Mouse (Mus musculus): Measurements from ENCODE around the gene P2ry4. TPM values are rescaled to one million over a fixed set of nuclear protein-coding genes. Genes with fewer than 3 reads are reported as not detected.

The P2ry4 gene
- 0.09 TPM in 1 of 2 replicates, not detected in the other for polyA plus RNA-seq (2015; fragmentation: Nextera tagmentation; extraction: Ambion mirVana)

GRCm38 (mm10) chrX:100594791-100595190 is at the start of gene P2ry4:
Gene P2ry4, minus strand, starts transcription at chrX:100594869.
- 55% methylated on average over 4 of the region's 4 CpGs for WGBS
- Histone ChIP-seq H3K4me2 (no peak within 1 kb of the TSS), H3K4me1 (no peaks in the 10 kb centered on the region), H3K27me3 (replicated peaks) (0 out of 2 replicates have a peak, but pooled peaks cover 3% of the 10 kb centered on the region), H3K9ac (no peak within 1 kb of the TSS), H3K36me3 (no peaks in the 10 kb centered on the region), H3K27ac (no peak within 1 kb of the TSS), H3K4me3 (replicated peaks) (no peak within 1 kb of the TSS), H3K9me3 (no peaks in the 10 kb centered on the region)
- ATAC-seq (ENCODE audit: insufficient read depth, low FRiP score, low read depth), result no peak

GRCm38 (mm10) chrX:100638477-100638876 is 43.8 kb upstream of the P2ry4 start:
- ATAC-seq (ENCODE audit: insufficient read depth, low FRiP score, low read depth), result no peak
- Histone ChIP-seq H3K4me2 (no peak overlapping the region), H3K9me3 (no peaks in the 10 kb centered on the region), H3K27me3 (replicated peaks) (no peaks in the 10 kb centered on the region), H3K9ac (no peak overlapping the region), H3K4me1 (no peaks in the 10 kb centered on the region), H3K4me3 (replicated peaks) (no peak overlapping the region), H3K27ac (no peak overlapping the region), H3K36me3 (0 out of 2 replicates have a peak, but pooled peaks cover 3% of the 10 kb centered on the region)
- WGBS, result 92% methylated on average over 8 of the region's 8 CpGs

GRCm38 (mm10) chrX:100629076-100629475 is 34.4 kb upstream of the P2ry4 start:
- Histone ChIP-seq H3K9me3 (no peaks in the 10 kb centered on the region), H3K4me2 (no peak overlapping the region), H3K27ac (no peak overlapping the region), H3K9ac (no peak overlapping the region), H3K4me1 (no peaks in the 10 kb centered on the region), H3K27me3 (replicated peaks) (no peaks in the 10 kb centered on the region), H3K4me3 (replicated peaks) (no peak overlapping the region), H3K36me3 (no peaks in the 10 kb centered on the region)
- ATAC-seq (ENCODE audit: insufficient read depth, low FRiP score, low read depth), result no peak
- WGBS, result 92% methylated on average over 2 of the region's 2 CpGs

- WGBS, result 15% methylated on average over 62 of the region's 62 CpGs
- peak; percentile 99 for ATAC-seq (ENCODE audit: insufficient read depth, low FRiP score, low read depth)
- H3K9ac ChIP-seq, result peak within 1 kb of the TSS; percentile 37; the same call in 1 of the 2 replicates
- H3K27me3 ChIP-seq (replicated peaks), result no peaks in the 10 kb centered on the region
- H3K27ac ChIP-seq, result peak within 1 kb of the TSS; percentile 77
- peak within 1 kb of the TSS; percentile 80 for H3K4me2 ChIP-seq
- H3K9me3 ChIP-seq, result no peaks in the 10 kb centered on the region
- H3K36me3 ChIP-seq, result no peaks in the 10 kb centered on the region
- H3K4me3 ChIP-seq (replicated peaks), result peak within 1 kb of the TSS; percentile 56
- no peaks in the 10 kb centered on the region for H3K4me1 ChIP-seq
These were observed 31.4 kb upstream of the P2ry4 start, which contains the start of gene Pdzd11 for GRCm38 (mm10) chrX:100625802-100626793. Gene Pdzd11, minus strand, starts transcription at chrX:100626568.

- peak within 1 kb of the TSS; percentile 80 for H3K4me2 ChIP-seq
- no peaks in the 10 kb centered on the region for H3K36me3 ChIP-seq
- no peaks in the 10 kb centered on the region for H3K9me3 ChIP-seq
- H3K4me1 ChIP-seq, result no peaks in the 10 kb centered on the region
- no peaks in the 10 kb centered on the region for H3K27me3 ChIP-seq (replicated peaks)
- H3K9ac ChIP-seq, result peak within 1 kb of the TSS; percentile 37; the same call in 1 of the 2 replicates
- WGBS, result 14% methylated on average over 3 of the region's 3 CpGs
- H3K4me3 ChIP-seq (replicated peaks), result peak within 1 kb of the TSS; percentile 56
- ATAC-seq (ENCODE audit: insufficient read depth, low FRiP score, low read depth), result no peak
- peak within 1 kb of the TSS; percentile 77 for H3K27ac ChIP-seq
These were observed 30.8 kb upstream of the P2ry4 start, which contains the start of gene Kif4 for GRCm38 (mm10) chrX:100625546-100625801. Gene Kif4, plus strand, starts transcription at chrX:100625737.

GRCm38 (mm10) chrX:100625146-100625545 is 30.5 kb upstream of the P2ry4 start:
- no peak for ATAC-seq (ENCODE audit: insufficient read depth, low FRiP score, low read depth)
- WGBS, result 38% methylated on average over 7 of the region's 7 CpGs
- H3K36me3 ChIP-seq, result no peaks in the 10 kb centered on the region

GRCm38 (mm10) chrX:100624242-100624641 is 29.6 kb upstream of the P2ry4 start:
- Histone ChIP-seq H3K36me3 (no peaks in the 10 kb centered on the region), H3K9ac (no peak overlapping the region), H3K27me3 (replicated peaks) (no peaks in the 10 kb centered on the region), H3K4me3 (replicated peaks) (no peak overlapping the region), H3K27ac (no peak overlapping the region), H3K4me1 (no peaks in the 10 kb centered on the region), H3K4me2 (no peak overlapping the region), H3K9me3 (no peaks in the 10 kb centered on the region)
- 87% methylated on average over 4 of the region's 4 CpGs for WGBS
- ATAC-seq (ENCODE audit: insufficient read depth, low FRiP score, low read depth), result no peak

More at GRCm38 (mm10) chrX:100625146-100625545, 30.5 kb upstream of the P2ry4 start:
- H3K9me3 ChIP-seq, result no peaks in the 10 kb centered on the region
- peak overlapping the region; percentile 49 for H3K4me2 ChIP-seq
- no peak overlapping the region for H3K9ac ChIP-seq
- no peaks in the 10 kb centered on the region for H3K27me3 ChIP-seq (replicated peaks)
- peak overlapping the region; percentile 56 for H3K4me3 ChIP-seq (replicated peaks)
- H3K27ac ChIP-seq, result no peak overlapping the region
- H3K4me1 ChIP-seq, result no peaks in the 10 kb centered on the region

- whole genome bisulfite sequencing, result 62% methylated on average over 2 of the region's 2 CpGs
- H3K9ac ChIP-seq, result no peak overlapping the region
- no peaks in the 10 kb centered on the region for H3K9me3 ChIP-seq
- H3K4me2 ChIP-seq, result no peak overlapping the region
- H3K36me3 ChIP-seq, result no peaks in the 10 kb centered on the region
- H3K27ac ChIP-seq, result no peak overlapping the region
- H3K4me3 ChIP-seq (replicated peaks), result no peak overlapping the region
- no peaks in the 10 kb centered on the region for H3K27me3 ChIP-seq (replicated peaks)
- H3K4me1 ChIP-seq, result no peaks in the 10 kb centered on the region
- ATAC-seq (ENCODE audit: insufficient read depth, low FRiP score, low read depth), result no peak
These were observed 26.7 kb upstream of the P2ry4 start for GRCm38 (mm10) chrX:100621366-100621765.

- Histone ChIP-seq H3K27ac (no peak overlapping the region), H3K27me3 (replicated peaks) (no peaks in the 10 kb centered on the region), H3K4me1 (no peaks in the 10 kb centered on the region), H3K36me3 (no peaks in the 10 kb centered on the region), H3K9me3 (no peaks in the 10 kb centered on the region), H3K4me2 (no peak overlapping the region), H3K4me3 (replicated peaks) (no peak overlapping the region), H3K9ac (no peak overlapping the region)
- no peak for ATAC-seq (ENCODE audit: insufficient read depth, low FRiP score, low read depth)
- 54% methylated on average over 3 of the region's 3 CpGs for WGBS
These were observed 23.8 kb upstream of the P2ry4 start for GRCm38 (mm10) chrX:100618488-100618887.

- Histone ChIP-seq H3K9ac (no peak within 1 kb of the TSS), H3K4me3 (replicated peaks) (no peak within 1 kb of the TSS), H3K4me1 (no peaks in the 10 kb centered on the region), H3K9me3 (no peaks in the 10 kb centered on the region), H3K36me3 (no peaks in the 10 kb centered on the region), H3K27ac (no peak within 1 kb of the TSS), H3K4me2 (no peak within 1 kb of the TSS), H3K27me3 (replicated peaks) (0 out of 2 replicates have a peak, but pooled peaks cover 3% of the 10 kb centered on the region)
- WGBS, result 69% methylated on average over 1 of the region's 1 CpGs
- no peak for ATAC-seq (ENCODE audit: insufficient read depth, low FRiP score, low read depth)
These were observed 10.6 kb upstream of the P2ry4 start, which contains the start of gene Arr3 for GRCm38 (mm10) chrX:100605314-100605713. Gene Arr3, plus strand, starts transcription at chrX:100605497.

GRCm38 (mm10) chrX:100599755-100600154 is 5.1 kb upstream of the P2ry4 start:
- H3K4me2 ChIP-seq, result no peak overlapping the region
- no peak for ATAC-seq (ENCODE audit: insufficient read depth, low FRiP score, low read depth)
- 0 out of 2 replicates have a peak, but pooled peaks cover 3% of the 10 kb centered on the region for H3K27me3 ChIP-seq (replicated peaks)
- 60% methylated on average over 4 of the region's 4 CpGs for WGBS
- no peaks in the 10 kb centered on the region for H3K4me1 ChIP-seq
- no peak overlapping the region for H3K27ac ChIP-seq
- no peak overlapping the region for H3K9ac ChIP-seq
- H3K9me3 ChIP-seq, result no peaks in the 10 kb centered on the region
- H3K4me3 ChIP-seq (replicated peaks), result no peak overlapping the region
- H3K36me3 ChIP-seq, result no peaks in the 10 kb centered on the region

- Histone ChIP-seq H3K27ac (no peak overlapping the region), H3K36me3 (no peaks in the 10 kb centered on the region), H3K27me3 (replicated peaks) (0 out of 2 replicates have a peak, but pooled peaks cover 5% of the 10 kb centered on the region), H3K4me2 (no peak overlapping the region), H3K9me3 (no peaks in the 10 kb centered on the region), H3K4me3 (replicated peaks) (no peak overlapping the region), H3K9ac (no peak overlapping the region), H3K4me1 (no peaks in the 10 kb centered on the region)
- no peak for ATAC-seq (ENCODE audit: insufficient read depth, low FRiP score, low read depth)
- WGBS, result 22% methylated on average over 5 of the region's 5 CpGs
These were observed 2.8 kb upstream of the P2ry4 start for GRCm38 (mm10) chrX:100597439-100597838.
